Mouse (Mus musculus): Measurements from ENCODE around the gene Rasgrp2. TPM values are rescaled to one million over a fixed set of nuclear protein-coding genes. Genes with fewer than 3 reads are reported as not detected.

Gene Rasgrp2
- polyA plus RNA-seq, 2 experiments from 2014 or later, result 128 to 133 TPM

- no peak for ATAC-seq
These were observed 8.8 kb downstream of the Rasgrp2 start for GRCm38 (mm10) chr19:6407816-6408510.

DNA sequence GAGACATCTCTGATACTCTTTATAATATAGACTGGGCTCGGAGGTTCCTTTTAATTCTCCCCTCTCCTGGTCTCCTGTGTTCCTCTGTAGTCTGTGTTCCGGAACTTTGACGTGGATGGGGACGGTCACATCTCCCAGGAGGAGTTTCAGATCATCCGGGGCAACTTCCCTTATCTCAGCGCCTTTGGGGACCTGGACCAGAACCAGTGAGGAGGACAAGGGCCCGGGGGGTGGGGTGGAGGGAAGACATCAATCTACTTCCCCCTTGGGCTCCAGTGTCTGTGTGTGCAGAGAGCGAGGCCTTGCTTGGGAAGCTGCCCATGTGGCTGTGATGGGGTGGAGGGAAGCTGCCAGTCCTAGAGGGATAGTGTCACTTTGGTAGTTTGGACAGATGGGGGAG lies 9.6 kb downstream of the Rasgrp2 start:
- no peak for ATAC-seq

- ATAC-seq, result no peak
These were observed 10.0 kb downstream of the Rasgrp2 start for GRCm38 (mm10) chr19:6409176-6409575.

- ATAC-seq, result no peak
These were observed 10.8 kb downstream of the Rasgrp2 start for GRCm38 (mm10) chr19:6409936-6410335.

GRCm38 (mm10) chr19:6412798-6413197 lies 13.7 kb downstream of the Rasgrp2 start:
- no peak for ATAC-seq

GRCm38 (mm10) chr19:6415454-6415853 lies 16.3 kb downstream of the Rasgrp2 start:
- ATAC-seq, result no peak

DNA sequence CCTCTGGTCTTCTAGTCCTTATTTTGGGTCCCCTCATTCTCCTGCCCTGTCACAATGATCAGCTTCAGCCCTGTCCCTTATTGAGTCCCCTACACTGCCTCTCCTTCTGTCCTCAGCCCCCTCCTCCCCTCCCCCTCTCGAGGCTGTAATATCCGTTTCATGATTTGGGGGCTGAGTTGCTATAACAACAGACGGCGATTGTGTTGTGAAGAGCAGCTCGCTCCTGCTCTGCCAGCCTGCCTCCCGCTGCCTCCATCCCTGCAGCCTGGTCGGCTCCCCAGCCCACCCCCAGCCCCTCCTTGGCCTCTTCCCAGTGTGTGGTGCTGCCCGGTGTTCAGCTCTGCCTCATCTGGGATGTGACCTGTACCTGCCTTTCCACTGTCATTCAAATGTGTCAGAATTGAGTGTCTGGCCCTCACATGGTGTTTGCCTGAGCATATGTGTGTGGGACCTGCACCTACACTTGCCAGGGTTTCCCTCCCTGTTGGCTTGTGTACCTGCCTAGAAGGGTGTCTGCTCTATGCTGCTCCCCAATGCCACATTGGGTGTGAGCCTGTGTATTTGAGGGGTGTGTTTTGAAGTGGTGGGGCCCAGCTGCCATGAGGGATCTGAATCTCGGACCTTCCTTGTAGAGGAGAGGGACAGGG lies 17.1 kb downstream of the Rasgrp2 start:
- ATAC-seq, result no peak

DNA sequence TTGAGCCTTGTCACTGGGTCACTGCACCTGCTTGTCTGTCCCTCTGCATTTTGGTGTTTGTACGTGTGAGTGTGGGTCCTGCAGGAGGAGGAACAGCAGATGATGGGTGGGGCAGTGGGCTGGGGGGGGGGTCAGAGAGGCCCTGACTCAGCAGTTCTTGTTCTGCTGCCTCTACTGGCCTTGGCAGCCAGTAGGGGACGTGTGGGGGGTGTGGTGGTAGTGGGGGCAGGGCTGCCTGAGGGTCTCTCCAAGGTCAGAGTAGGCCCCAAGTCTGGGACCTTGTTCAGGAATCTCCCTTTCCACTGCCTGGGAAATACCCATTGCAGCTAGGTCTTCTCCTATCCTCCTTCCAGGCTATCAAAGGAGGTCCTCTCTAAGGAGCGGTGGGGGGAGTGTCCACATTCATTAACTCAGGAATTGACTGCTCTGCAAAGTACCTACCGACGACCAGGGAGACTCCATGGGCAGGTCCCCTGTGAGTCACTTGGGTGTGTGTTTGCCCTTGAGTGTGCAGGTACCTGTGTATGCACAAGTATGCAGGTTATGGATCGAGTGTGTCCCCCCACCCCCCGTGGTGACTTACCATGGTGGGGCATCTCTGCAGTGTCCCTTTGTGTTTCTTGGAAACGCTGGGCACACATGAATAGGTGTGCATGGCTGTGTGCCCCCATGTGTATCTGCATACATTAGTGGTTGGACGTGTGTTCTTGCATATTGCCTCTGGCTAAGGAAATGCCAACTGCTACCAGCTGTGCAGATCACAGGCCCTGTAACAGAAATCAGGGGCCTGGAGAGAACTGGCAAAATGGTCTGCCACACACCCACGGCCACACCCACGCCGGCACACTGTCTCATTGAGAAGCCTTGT lies 18.0 kb downstream of the Rasgrp2 start:
- ATAC-seq, result no peak

GRCm38 (mm10) chr19:6418233-6418879 lies 19.2 kb downstream of the Rasgrp2 start, which contains the start of gene Nrxn2:
TSS of gene Nrxn2 (plus strand) at chr19:6418731.
- ATAC-seq, result peak; percentile 95

DNA sequence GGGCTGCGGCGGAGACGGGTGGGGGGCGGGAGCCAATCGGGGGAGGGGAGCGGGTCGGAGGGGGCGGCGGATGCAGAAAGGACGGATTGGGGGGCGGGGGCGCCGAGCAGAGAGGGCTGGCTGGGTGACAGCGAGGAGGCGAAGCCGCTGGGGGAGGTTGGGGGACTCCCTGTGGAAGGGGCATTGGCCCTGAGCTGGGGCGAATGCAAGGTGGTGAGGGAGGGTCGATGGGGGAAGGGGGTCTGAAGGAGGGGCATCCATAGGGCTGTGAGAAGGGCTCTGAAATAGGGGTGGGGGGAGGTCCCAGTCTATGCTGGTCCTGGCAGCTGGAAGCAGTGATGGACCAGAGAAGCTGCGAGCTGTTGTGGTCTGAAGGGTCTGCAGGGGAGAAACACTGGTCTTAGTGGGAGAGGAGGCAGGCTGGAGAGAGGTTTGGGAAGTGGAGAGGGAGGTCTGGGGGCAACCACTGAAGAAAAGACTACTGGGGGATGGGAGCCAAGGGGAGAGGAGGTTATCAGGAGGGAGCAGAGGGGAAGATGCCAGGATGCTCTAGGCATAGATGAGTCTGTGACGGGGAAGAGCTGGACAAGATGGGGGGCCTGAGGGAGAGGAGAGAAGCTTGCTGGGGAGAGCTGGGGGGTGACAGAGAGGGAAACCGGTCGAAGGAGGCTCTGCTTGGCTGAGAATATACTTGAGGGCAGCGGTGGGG lies 20.0 kb downstream of the Rasgrp2 start:
- no peak for ATAC-seq

GRCm38 (mm10) chr19:6419805-6420310 lies 20.7 kb downstream of the Rasgrp2 start:
- no peak for ATAC-seq

DNA sequence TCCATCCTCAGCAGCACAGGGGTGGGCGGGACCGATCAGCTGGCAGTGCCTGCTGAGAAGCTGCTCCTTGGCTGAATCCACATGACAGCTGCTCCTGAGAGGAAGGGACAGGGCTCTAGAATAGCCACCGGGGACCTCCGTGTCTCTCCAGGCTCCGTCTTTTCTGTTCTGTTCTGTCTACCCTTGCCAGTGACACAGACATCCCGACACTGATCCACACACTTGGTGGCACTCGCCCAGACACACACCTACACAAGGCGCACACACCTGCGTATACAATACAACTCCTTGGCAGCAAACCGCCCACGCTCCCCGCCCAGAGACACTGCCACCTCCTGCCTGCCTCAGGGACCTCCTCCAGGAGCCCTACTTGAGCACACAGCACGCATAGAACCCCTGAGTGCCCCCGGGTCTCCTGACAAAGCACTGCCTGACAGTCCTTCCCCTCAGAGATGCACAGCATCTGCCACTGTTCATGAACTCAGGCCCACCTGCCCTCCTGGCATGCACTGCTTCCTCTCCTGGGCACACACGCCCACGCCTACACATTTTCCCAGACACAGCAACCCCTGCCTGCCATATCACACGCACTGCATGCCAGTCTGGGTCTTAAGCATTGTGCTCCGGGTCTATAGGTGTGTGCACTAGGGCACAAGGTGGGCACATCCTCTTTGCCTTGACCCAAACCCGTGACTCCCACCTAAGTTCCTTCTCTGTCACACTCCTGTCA lies 21.5 kb downstream of the Rasgrp2 start:
- no peak for ATAC-seq

GRCm38 (mm10) chr19:6421211-6421590 lies 22.1 kb downstream of the Rasgrp2 start:
- no peak for ATAC-seq

DNA sequence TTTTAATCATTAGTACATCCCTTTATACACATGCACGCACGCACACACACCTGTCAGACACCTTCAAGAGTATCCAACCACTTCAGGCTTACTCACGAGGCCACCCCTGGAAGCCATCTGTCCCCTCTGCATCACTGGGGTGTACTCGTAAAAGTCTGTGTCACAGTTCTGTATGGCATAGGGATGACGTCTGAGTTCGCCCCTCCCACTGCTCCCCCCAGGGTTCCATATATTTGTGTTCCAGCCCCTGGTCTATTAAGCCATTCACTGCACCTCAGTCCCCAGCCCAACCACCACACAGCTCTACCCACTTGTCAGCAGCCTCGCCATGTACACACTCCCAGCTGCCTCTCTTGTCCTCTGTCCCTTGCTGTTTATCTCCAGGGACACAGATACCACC lies 22.9 kb downstream of the Rasgrp2 start:
- ATAC-seq, result no peak

GRCm38 (mm10) chr19:6423241-6423640 lies 24.1 kb downstream of the Rasgrp2 start:
- ATAC-seq, result no peak

- no peak for ATAC-seq
These were observed 25.2 kb downstream of the Rasgrp2 start for GRCm38 (mm10) chr19:6424137-6424881.

DNA sequence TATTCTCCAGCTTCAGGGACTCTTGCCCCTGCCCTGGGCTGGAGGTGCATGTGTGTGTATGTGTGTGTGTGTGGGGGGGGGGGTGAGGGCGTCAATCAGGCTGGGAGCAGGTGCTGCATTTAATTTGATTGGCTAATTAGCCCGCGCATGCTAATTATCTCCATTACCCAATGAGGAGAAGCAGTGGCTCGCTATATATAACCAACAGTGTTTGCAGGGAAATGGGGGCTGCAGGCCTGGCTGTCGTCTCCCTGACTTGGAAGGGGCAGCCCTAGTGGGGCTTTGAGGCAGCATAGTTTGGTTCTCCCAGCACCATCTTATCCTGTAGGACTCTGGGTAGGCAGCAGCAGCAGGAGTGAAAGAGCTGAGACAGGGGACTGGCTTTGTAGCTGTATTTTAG lies 26.5 kb downstream of the Rasgrp2 start:
- ATAC-seq, result no peak

DNA sequence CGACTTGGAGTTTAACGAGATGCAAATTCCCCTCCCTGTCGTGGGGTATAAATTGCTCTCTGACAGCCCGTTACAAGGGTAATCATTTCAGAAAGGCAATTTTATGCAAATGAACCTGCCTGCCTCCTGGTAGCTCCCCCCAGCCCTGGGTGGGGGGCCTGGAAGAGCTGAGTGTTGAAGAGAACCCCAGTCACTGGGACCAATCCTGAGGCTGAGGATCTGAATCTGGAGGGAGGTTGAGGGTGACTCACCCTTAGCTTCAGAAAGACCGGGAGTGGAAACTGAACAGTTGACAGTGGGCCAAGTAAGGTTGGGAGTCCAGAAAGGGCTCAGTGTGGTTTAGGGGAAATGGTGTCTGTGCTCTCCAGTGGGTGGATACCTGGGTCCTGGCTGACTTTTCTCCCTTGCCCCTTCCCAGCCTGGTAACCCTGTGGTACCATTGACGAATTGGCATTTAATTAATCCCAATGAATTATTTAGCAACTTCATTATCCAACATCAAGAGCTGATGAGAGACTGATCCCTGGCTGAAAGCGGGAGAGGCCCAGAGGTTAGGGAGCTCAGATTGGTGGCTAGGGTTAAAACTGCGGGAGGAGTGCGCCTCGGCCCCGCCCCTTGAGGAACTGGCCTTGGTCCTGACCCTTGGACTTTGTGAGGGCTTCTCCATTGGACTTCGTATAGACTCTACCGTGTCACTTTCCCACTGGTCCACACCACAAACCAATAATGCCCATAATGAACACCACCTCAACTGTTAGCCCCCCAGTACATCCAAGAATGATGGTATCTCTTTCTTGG lies 27.8 kb downstream of the Rasgrp2 start:
- no peak for ATAC-seq

DNA sequence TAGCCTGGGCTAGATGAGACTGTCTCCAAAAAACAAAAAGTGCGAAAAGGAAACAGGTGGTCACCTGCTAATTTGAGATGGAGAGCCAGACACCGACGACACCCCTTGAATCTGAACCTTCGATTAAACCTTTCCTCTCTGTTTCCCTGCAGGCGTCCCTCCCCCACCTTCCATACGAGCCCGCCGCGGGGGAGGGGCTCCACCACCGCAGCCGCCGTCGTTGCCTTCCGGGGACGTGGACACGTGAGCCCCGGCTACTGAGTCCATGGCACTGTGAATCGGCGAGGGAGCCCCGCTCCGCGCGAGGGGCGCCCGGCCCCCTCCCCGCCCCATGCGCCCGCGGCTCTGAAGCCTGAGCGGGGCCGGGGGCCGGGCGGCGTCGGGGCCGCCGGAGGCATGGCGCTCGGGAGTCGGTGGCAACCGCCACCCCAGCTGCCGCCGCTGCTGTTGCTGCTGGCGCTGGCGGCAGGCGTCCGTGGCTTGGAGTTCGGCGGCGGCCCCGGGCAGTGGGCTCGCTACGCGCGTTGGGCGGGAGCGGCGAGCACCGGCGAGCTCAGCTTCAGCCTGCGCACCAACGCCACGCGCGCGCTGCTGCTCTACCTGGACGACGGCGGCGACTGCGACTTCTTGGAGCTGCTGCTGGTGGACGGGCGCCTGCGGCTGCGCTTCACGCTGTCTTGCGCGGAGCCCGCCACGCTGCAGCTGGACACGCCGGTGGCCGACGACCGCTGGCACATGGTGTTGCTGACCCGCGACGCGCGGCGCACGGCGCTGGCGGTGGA lies 28.7 kb downstream of the Rasgrp2 start:
- ATAC-seq, result no peak

Data from activated CD4-positive, CD25-positive, alpha-beta regulatory T cell, adult 4 months (primary cell).